Mouse (Mus musculus) megakaryocyte, adult 5-6 weeks (primary cell): ENCODE data around the gene Ugt1a8. TPM values are rescaled to one million over a fixed set of nuclear protein-coding genes. Genes with fewer than 3 reads are reported as not detected.
"Not testable (repeated sequence)": the region's sequence is repeated elsewhere in the genome, so short reads cannot be mapped to it uniquely, and the experiment has no call there.

Experiments
- ATAC-seq: 2 replicates; pipeline ENCODE4 v1.8.0; 2016; ENCODE audit warnings: mild to moderate bottlenecking, inconsistent platforms; ENCODE audit not compliant: poor library complexity, severe bottlenecking
- total RNA-seq, 2 experiments: library from RNA; stranded (forward) in 1 of 2; stranded (reverse) in 1 of 2; fragments of 153-499, 151-499 nt in 1 of 2; fragments of 221-1000, 200-1000 nt in 1 of 2; gene quantifications; 2 replicates each; pipeline versions ENCODE4 v1.2.3 to v1.2.4; 2015 to 2017

Ugt1a8 gene
- total RNA-seq, 2 experiments from 2014 or later = not detected

DNA sequence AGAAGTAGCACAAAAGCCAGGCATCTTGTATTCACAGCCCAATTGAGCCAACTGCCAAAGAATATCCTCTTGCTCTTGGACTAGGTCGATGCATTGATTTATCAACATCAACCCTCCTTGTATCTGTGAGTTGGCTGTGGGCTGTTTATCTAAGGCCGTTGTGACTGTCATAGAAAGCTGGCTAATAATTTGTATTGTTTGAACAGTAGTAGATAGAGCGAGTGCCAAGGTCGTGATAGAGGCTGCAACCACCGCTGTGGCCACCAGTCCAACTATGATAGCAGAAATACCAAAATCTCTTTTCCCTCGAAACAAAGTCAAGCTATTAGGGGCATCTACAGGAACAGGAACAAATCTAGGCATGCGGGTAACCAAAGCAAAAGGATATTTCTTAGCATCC, 84.6 kb downstream of the Ugt1a8 start:
- ATAC-seq = not testable (repeated sequence)

DNA sequence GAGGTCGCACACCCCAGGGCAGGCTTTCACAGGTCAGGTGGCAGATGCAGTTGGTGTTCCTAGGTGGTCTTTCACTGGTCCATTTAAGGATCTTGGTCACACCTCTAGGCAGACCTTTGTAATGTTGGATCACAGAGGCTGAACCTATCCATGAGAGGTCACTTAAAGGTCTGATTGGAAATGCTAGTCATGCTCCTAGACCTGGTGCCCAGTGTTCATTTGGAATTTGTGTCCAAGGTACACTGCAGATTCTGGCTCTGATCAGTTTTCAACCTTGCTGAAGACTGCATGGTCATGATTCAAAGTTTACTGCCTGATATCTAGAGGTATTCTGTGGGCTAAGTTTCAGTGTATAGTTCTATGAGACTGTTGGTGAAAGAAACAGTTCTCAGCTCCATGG, 92.0 kb downstream of the Ugt1a8 start:
- no peak for ATAC-seq

DNA sequence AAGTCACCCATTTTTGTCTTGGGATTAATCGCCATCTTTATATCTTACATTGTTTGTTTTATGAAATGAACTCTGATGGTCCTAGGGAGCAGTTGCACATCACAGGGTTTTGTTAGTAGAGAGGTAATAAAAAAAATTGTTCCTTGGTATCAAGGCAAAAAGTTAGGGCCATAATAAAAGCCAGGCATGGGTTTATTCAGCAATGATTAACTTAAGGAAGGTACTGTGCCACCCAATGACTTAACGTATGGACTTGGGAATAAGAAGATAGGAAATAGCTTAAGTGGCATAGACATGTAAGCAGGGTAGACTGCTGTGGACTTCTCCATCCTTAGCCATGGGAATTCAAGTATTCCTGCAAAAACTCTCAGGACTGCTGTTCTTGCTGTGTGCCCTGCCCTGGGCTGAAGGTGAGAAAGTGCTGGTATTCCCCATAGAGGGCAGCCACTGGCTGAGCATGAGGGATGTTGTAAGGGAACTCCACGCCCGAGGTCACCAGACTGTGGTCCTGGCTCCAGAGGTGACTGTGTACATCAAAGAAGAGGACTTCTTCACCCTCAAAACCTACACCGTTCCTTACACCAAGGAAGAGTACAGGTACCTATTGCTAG, 98.8 kb downstream of the Ugt1a8 start:
- ATAC-seq = no peak

DNA sequence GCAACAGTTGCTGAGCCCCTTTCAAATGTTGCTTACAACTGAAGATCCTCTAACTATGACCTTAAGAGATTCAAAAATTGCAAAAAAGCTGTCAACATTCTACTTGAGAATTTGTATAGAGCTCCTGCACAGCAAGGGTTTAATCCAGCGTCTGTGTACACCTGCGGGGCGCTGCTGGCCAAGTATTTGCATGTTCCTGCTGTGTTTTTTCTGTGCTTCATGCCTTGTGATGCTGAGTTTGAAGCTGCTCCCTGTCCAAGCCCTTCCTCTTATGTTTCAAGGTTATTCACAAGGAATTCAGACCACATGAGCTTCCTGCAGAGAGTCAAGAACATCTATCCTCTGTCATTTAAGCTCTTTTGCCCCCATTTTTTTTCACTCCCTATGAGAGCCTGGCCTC, 104.5 kb downstream of the Ugt1a8 start:
- no peak for ATAC-seq

DNA sequence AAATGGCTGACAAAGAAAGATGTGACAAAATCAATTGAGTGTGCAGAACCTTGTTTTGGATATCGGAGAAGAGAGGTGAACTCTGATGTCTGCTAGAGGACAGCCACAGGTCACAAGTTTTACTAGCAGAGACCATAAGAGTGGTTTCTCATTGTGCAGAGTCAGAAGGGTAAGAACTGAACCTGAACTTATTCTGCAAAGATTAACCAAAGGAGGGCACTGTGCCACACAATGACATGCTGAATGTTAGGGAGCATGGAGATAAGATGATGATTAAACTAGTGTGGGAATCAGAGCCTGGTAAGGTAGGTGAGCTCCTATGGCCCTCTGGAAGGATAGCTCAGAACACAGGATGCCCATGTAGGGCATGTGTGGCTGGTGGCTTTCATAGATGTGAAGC, 108.1 kb downstream of the Ugt1a8 start:
- ATAC-seq = no peak

DNA sequence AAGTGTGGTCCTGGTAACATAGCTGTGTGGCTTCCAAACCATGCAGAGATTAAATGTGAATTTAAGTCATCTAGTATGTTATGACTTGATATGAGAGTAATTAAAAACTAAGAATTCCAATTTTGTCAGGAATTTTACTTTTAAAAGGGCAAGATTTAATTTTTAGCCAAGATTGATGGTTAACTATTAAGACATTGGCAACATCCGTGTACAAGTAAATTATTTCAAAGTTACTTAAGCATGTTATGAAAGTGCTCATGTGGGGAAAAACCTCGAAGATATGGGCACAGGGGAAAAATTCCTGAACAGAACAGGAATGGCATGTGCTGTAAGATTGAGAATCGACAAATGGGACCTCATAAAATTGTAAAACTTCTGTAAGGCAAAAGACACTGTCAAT, 109.8 kb downstream of the Ugt1a8 start:
- no peak for ATAC-seq

DNA sequence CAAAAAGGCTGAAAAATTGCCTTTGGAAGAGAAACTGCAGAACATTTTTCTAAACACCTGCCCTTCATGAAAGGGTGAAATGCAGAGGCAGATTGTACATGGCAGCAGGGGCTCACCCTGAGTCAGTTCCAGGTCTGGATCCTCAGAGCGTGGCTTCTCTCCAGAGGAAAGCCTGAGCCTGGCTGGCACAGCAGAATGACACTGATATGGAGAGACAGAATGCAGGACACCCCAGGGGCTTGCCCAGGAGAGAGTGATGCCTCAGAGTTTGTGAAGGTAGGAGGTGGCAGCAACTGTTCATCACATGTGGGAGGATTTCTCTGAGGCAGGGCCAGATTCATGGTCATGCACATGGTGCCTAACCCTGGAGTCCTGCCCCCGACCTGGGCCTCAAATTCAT, 112.4 kb downstream of the Ugt1a8 start:
- no peak for ATAC-seq

DNA sequence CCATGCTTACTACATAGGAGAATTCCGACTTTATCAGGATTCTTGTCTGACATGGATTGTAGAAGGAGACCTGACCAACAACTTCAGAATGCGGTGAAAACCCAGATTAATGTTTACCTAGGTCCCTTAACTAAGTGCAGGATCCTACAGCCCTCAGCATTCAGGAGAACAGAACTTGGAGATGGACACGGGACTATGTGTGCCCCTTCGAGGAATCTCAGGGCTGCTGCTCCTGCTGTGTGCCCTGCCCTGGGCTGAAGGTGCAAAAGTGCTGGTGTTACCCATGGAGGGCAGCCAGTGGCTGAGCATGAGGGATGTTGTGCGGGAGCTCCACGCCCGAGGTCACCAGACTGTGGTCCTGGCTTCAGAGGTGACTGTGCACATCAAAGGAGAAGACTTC, 112.8 kb downstream of the Ugt1a8 start, which contains the start of gene Ugt1a2:
TSS of gene Ugt1a2 (plus strand) at position 146 of the 400 bp plus-strand sequence.
- ATAC-seq = no peak

DNA sequence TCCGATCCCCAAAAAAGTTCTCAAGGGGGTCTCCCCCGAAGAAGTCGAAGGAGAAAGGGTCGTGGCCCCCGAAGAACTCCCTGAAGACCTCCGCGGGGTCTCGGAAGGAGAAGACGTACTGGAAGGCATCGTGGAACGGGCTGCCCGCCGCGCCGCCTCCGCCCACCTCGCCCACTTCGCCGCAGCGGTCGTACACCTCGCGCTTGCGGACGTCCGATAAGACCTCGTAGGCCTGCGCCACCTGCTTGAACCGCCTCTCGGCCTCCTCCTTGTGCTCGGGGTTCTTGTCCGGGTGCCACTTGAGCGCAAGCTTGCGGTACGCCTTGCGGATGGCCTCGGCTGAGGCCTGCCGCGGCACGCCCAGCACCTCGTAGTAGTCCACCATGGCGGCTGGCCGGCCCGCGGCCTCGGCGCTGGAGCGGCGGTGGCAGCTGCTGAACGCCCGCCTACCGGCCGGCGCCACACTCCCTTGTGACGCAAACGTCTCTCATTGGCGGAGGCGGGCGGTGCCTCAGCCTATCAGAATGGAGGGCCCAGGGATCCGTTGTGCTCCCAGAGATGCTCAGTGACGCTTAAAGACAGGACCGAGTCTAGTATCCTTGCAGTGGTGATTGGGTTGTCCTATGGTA, 117.8 kb downstream of the Ugt1a8 start, which contains the start of gene Dnajb3:
TSS of gene Dnajb3 (minus strand) at position 489 of the 629 bp plus-strand sequence.
- ATAC-seq = peak; percentile 72

DNA sequence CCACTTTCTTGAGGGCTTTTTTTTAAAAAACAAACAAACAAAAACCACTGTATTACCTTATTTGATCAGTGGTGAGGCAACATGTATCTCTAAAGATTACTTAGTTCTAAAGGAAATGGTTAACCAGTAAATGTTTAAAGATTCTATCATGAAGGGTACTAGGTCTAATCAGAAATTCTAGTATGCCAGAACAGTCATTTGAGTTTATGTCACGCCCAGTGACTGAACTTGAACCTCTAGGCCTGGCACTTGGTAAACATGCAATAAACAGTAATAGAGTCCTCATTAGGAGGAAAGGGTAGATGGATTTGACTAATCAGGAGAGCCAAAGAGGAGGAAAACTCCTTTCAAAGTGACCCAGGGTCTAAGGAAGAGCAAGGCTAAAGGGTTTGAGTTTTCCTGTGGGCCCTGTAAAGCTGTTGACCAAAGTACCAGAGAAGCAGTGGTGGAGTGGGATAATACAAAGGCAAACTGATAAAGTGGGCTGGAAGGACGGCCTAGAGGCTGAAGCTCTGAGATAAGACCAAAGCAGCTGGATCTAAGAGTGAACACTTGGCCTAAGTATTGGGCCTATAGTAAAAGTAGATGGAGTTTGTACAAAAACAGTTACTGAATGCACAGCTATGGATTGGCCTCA, 119.3 kb downstream of the Ugt1a8 start:
- no peak for ATAC-seq

DNA sequence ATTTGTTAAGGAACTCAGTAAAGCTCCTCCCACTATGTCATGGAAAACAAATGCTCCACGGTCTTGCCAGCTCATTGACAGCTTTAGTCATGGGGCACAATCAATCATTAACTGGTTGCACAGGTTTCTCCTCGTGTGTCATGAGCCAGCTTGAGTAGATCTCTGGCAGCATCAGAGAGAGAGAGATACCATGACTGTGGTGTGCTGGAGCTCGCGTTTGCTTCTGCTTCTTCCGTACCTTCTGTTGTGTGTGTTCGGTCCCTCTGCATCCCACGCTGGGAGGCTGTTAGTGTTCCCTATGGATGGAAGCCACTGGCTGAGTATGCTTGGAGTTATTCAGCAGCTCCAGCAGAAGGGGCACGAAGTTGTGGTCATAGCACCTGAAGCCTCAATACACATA, 124.2 kb downstream of the Ugt1a8 start, which contains the start of gene Ugt1a1:
TSS of gene Ugt1a1 (plus strand) at position 148 of the 400 bp plus-strand sequence.
- ATAC-seq = peak; percentile 23; the same call in 1 of the 2 replicates

DNA sequence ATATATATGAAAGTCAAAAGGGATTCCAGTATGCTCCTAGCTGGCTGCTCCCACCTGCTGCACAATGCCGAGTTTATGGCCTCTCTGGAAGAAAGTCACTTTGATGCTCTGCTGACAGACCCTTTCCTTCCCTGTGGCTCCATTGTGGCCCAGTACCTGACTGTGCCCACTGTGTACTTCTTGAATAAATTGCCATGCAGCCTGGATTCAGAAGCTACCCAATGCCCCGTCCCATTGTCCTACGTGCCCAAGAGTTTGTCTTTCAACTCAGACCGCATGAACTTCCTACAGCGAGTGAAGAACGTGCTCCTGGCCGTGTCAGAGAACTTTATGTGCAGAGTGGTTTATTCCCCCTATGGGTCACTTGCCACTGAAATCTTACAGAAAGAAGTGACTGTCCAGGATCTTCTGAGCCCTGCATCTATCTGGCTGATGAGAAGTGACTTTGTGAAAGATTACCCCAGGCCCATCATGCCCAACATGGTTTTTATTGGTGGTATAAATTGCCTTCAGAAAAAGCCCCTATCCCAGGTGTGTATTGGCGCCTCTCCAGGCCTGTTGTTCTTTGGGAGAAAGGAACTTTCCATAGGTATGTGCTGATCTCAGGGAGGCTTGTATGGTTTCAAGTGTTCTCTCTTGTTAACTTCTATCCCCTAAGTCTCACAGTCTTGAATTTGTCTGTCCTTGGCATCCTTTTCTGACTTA, 124.9 kb downstream of the Ugt1a8 start:
- ATAC-seq = no peak; the same call in 1 of the 2 replicates

DNA sequence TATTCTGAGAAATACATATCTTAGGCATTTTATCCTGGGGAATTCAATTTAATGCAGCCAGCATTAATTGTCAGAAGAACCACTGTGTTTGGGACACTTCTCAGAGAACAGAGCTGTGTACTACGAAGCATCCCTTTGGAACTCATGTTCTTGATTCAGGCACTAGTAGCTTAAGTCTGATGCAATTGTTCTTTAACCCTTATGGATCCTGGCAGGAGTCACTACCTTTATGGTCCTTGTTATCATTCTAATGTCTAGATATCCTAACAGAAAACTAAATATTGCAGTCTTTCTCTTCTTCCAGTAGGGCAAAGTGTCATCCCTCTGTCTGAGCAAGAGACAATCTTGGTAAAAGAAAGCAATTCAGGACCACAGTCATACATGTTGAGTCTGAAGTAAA, 125.4 kb downstream of the Ugt1a8 start:
- no peak for ATAC-seq

DNA sequence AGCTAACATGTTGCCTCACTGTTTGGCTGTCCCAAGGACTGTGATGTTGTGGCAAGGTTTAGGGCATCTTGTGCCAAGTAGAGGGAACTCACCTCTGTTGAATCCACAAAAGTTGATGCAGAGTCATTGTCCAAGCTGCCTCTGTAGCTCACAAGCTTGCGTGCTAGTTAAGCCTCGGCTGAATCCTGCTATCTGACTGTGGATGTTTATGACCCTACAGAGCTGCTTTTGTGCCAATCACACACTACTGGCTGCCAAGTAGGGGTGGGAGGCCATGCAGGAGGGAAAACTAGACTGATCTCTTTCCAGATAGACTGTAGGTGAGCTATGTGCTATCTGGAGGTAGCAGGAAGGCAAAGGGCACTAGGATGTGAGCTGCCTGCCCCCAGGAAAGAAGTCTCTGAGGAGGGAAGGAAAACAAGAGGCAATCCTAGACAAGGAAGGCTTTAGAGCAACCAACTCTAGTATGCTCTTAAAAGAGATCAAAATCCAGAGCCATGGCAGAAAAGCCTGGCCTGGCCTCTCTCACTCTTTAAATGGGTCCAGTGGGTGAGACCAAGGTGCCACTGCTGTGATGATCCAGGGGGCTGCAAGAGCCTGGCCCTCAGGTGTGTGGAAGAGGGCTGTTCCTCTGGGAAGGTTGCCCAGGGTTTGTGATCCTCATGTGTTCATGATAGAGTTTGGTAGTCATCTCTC, 126.3 kb downstream of the Ugt1a8 start:
- ATAC-seq = no peak

DNA sequence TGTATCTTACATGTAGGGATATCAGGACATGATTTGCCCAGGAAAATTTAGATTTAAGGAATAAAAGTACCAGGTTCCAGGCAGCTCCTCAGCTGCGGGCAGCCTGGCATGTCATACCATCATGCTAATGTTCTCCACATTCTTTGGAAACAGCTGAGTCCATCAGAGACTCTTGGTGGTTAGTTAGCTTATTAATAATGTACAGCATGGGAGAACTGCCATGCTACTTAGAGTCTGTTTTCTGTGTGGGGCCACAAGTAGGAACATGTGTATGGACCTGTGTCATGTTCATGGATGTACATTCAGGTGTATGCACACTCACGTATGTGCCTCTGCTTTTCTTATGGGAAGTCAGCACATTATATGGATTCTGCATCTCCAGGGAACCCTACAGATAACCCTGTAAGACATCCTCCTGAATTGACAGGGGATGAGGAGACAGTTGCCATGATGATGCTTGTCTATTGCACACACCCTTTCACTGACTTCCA, 126.9 kb downstream of the Ugt1a8 start:
- no peak for ATAC-seq

DNA sequence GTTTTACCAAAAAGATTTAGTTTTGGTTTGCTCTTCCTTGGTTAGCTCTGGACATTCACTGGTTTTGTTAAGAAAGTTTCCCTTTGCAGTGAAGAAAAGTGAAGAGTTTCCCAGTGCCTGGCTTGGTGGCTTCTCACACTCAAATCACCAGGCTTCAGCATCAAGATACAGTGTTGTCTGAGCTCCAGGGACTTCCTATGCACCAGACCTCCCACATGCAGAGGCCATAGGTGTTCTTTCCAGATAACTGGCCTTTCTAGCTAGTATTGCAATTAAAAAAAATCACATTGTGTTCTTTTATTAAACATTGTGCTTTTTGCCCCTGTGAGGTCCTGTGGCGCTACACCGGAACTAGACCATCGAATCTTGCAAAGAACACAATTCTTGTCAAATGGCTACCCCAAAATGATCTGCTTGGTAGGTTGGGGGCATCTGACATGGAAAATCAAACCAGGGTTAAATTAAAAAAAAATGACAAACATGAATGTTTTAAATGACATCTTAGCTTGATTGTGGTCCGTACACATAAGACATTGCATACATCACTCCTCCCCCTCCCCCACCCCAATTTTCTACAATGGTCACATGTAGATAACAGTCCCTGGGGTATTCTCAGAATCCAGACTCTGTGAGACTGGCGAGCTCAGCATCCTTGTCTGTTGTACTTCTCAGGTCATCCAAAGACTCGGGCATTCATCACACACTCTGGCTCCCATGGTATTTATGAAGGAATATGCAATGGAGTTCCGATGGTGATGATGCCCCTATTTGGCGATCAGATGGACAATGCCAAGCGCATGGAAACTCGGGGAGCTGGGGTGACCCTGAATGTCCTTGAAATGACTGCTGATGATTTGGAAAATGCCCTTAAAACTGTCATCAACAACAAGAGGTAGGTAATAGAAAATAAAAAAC, 128.1 kb downstream of the Ugt1a8 start:
- no peak for ATAC-seq

DNA sequence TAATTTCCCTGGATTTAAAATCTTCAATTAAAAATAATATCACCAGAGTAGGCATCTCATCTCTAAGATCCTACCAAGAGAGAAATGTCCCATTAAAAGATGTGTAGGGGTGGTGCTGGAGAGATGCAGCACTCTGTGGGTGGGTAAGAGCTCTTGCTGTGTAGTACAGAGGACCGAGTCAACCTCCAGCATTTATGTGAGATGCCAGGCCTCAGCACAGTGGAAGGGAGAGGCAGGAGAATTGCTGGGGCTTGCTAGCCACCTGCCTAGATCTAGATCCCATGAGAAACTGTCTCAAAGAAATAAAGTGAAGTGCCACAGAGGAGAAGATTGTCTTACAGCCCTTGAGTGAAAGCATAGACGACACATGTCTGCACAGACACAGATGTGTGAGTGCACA, 128.9 kb downstream of the Ugt1a8 start:
- ATAC-seq = no peak

DNA sequence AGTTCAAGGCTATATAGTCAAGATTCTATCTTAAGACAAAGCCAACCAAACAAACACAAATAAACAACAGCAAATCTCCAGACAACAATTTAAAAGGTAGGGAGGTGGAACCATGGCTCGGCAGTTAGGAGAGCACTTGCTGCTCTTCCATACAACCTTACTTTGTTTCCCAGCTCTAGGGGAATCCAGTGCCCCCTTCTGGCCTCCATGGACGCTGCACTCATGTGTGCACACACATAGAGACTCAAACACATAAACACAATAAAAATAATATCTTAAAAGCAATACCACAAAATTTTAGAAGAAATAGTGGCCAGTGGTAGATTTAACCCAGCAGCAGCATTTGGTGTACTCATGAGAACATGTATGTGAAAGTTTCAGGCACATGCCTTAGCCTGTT, 129.5 kb downstream of the Ugt1a8 start:
- ATAC-seq = no peak

DNA sequence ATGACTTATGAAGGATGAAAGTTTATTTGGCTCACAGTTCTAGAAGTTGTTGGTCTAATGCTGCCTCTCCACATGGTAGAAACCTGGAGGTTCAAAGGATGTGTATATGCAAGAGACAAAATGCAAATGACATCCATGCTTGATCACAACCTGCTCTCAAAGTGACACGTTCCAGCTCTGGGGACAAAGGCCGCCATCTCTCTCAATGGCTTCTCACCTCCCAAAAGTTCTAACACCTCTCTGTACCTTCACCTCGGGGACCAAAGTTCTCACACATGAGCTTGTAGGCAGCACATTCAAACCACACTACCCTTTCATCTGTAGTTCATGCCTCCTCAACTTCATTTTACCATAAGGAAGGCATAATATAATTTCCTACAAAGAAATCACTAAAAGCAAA, 130.0 kb downstream of the Ugt1a8 start:
- ATAC-seq = no peak

DNA sequence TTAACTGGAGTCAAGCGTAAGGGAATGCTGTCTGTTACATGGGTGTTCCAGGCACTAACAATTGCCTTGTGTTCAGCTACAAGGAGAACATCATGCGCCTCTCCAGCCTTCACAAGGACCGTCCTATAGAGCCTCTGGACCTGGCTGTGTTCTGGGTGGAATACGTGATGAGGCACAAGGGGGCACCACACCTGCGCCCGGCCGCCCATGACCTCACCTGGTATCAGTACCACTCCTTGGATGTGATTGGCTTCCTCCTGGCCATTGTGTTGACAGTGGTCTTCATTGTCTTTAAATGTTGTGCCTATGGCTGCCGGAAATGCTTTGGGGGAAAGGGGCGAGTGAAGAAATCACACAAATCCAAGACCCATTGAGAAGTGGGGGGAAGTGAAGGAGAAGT, 130.4 kb downstream of the Ugt1a8 start:
- no peak for ATAC-seq
